Mouse (Mus musculus): ENCODE data around the gene Tmc1.

Tmc1 gene

DNA sequence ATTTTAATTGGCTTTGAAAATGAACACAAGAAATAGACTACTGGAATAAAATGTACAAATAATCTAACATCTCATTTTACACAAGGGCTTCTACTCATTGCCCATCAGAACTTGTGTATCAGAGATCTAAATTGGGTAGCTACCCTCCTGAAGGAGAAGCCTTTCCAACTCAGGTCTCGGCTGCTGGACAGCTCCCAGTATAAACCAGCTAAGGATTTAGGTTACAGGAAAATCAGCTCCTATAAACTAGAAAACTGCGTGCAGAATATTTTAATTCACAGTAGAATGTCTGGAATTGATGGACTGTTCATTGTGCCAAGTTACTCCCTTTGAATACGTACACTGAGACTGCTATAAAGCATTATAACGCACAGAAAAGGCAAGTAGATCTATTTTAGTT is 158.0 kb downstream of the Tmc1 start:
- no peak for DNase-seq

DNA sequence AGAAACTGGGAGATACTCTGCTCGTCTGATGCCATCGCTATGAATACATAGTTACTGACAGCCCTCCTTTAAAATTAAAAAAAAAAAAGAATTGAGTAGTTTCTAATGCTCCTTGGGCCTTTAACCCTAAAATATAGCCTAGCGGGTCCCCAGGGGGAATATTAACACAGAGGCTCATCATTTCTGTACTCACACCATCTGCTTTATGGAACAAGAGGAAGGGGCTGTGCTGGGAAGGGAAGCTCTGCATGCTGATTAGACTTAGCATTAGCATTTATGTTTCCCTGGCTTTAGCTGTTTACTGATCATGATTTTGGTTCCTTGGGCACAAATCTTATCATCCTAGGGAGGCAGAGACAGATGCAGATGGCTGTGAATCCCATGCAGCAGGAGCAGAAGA is 159.0 kb downstream of the Tmc1 start:
- no peak for DNase-seq

DNA sequence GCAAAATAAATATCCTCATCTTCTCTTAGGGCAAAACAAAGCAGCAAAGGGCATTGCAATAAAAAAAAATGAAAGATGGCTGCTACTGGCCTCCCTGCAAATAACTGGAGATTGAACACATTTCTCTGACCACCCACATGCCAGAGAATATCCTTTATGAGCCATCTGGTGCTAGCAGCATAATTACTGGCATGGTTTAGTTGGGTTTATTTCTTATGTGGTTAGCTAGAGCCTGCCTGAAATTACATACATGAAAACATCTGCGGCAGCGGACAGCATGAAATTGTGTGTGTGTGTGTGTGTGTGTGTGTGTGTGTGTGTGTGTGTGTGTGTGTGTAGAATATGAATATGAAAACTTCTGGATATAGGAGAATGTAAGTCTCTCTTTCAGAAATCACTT is 161.2 kb downstream of the Tmc1 start:
- DNase-seq, result no peak

DNA sequence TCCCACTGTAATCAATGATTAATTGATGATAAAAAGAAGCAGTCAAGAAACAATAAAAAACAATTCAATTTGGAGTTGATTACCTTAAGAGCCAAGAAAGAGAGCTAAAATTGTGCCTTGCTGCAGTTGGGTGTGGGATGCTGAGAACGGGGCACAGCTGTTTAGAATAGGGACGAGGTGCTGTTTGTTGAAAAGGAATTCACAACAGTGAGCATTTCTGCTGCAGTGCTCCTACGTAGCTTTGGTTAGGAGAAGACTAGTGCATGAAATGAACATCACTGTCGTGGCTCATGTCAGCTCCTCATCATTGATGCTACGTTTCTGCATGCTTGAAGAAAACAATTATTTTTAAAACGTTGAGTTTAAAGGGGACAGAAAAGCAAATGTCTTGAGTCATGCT is 166.7 kb downstream of the Tmc1 start:
- DNase-seq, result no peak

DNA sequence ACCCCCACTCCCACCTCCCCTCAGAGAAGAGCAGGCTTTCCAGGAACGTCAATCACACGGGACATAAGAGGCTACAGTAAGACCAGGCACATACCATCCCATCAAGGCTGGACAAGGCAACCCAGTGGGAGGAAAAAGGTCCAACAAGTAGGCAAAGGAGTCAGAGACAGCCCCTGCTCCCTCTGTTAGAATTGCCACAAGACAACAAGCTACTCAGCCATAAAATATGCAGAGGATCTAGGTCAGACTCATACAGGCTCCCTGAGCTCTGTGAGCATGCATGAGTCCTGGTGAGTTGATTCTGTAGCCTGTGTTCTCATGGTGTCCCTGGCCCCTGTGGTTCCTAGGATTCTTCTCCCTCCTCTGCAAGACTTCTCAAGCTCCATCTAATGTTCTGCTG is 178.3 kb downstream of the Tmc1 start:
- DNase-seq, result no peak

DNA sequence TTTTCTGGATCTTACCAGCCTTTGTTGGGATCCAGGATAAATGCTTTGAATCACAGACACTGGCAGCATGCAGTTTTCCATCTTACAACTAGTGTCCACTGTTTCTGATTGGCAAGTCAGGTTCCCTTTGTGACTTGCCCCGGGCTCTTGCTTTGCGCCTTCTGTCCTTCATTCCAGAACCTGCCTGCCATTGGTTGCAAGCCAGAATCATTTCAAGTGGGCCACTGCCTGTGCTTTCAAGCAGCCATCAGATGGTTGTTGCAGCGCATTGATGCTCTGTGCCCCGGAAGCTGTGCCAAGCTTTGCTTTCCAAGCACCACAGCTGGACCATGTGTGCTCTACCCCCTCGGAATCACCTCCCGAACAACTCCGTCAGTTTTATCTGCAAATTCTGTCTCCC is 180.1 kb downstream of the Tmc1 start:
- DNase-seq, result no peak

DNA sequence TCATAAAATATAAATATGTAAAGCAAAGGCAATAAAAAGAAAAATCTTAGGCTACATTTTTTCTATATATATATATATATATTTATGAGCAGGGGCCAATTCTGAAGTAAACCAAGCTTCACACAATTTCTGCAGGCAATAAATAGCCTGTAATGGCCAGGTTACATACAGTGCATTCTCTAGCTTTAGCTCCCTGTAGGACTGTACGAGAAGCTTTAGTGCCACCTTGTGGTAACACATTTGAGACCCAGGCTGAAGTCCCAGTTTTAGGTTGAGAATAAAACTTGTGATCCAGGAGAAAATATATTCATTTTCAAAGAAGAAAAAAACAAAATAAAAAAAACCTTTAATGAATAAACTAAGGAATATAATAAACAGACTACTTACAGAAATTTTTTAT is 189.8 kb downstream of the Tmc1 start:
- DNase-seq, result peak; percentile 15

DNA sequence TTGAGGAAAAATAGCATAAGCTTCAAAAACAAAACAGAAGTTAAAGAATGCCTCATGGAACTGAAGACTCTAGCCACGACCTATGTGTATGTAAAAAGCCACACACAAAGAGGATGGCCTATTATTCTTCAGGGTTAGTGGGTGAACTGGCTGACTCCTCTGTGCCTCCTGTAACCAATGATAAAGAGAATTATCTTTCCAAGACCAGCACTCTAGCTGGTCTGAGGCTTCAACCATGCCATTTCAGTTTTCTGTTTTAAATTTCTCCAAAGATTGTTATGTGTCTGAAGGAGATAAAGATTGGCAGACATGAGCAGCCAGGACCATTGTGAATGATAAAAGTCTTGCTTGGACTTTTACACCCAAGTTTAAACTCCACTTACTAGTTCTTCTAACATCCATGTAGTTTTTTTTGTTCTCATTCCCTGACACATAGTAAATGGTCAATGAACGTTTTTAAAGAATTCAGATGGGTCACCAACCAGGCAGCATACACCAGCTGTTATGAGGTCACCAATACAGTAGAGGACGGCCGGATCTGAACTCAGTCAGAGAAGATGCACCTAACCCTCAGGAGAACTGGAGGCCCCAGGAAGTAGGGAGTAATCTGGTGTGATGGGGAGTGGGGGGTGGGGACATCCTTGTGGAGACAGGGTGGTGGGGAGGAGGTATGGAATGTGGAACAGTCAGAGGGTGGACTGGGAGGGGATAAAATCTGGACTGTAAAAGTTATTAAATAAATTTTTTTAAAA is 192.2 kb downstream of the Tmc1 start:
- DNase-seq, result no peak

DNA sequence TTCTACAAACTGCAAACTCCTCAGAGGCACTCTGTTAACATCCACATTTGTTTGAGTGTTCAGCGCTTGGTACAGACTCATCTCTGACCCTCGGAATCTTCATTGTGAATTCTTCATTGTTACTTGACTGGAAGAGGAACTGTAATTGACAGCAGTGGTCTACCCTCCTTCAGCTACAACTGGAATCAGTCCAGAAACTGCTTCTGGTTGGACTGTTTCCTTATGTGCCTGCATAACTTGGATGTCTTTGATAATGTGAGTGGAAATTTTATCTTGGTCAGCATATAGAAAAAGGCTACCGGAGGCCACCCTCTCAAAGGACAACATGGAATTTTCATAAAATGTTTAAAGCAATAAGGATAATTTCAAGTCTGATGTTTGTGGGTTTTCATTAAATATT is 192.9 kb downstream of the Tmc1 start:
- no peak for DNase-seq

DNA sequence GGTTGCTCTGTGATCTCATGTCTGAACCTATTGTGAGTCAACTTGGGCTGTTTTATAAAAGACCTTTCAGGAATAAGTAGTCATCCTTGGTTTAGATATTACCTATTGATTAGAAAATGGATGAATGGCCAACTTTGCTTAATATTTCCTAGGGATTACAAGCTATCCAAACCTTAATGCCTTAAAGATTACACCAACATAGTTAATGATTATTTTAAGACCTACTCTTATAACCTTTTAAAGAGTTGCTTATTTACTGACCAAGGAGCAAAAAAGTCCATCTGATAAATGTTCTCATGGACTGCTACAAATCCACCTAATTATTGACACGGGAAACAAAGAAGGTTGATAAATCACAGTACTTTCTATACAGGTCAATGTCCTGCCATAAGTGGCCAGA is 209.4 kb downstream of the Tmc1 start:
- no peak for DNase-seq

Measured in right cerebral cortex, postnatal 14 days (tissue).